Mouse (Mus musculus) cerebellum, adult 2 months (tissue): ENCODE results near the gene Ccni.

Experiments used
- CTCF ChIP-seq: fragments of 200-500 bp; IDR thresholded peaks from 2 replicates; pipeline ENCODE4 v1.5.1; 2011; ENCODE audit warnings: low read depth, mild to moderate bottlenecking, control low read depth, low read length, moderate library complexity, borderline replicate concordance; ENCODE audit not compliant: insufficient read depth
- POLR2A ChIP-seq: fragments of 200-500 bp; IDR thresholded peaks from 2 replicates; pipeline ENCODE4 v1.6.1; 2011; ENCODE audit warnings: low read length, control low read depth, borderline replicate concordance; ENCODE audit not compliant: insufficient read depth

- TF ChIP-seq CTCF, result no peak
- no peak for TF ChIP-seq POLR2A
Observed at GRCm38 (mm10) chr5:93198232-93198631, 8.1 kb downstream of the Ccni start.
